Mouse (Mus musculus): ENCODE data around the gene Ifitm5. TPM values are rescaled to one million over a fixed set of nuclear protein-coding genes. Genes with fewer than 3 reads are reported as not detected.
A peak's percentile ranks its signal among the peaks of the same experiment; 100 is the strongest.

Ifitm5 gene
- total and polyA plus RNA-seq, 3 experiments = 0.31 to 1.1 TPM; not detected in 1

DNA sequence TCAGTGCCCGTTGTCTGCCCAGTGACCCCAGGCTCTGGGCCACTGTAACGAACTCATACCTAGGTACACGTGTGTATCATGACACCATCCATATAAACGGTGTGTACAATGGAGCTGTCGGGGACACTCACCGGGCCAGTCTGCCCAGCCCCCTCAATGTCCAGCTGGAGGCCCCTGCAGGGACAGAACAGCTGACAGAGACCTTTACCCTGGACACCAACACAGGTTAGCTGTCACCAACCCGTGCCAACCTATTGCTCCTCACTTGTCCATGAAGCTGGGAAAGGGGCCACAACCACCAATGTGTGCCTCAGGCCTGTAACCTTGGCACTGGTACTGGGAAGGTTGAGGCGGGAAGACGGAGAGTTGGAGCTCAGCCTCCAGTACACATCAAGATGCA is 7.8 kb downstream of the Ifitm5 start:
- H3K36me3 ChIP-seq (ENCODE audit: control insufficient read depth in 1 of 2, insufficient read depth in 2 of 2, low read length in 2 of 2) = peaks cover 0 to 17% of the 10 kb centered on the region in 2 experiments; a peak in 2 of 4 replicates
- peaks cover 8 to 23% of the 10 kb centered on the region in 2 experiments for H3K4me1 ChIP-seq (ENCODE audit: control insufficient read depth in 1 of 2, insufficient read depth in 2 of 2, low read length in 2 of 2)
- H3K9me3 ChIP-seq (replicated peaks; ENCODE audit: insufficient read depth, low read length) = no peaks in the 10 kb centered on the region
- TF ChIP-seq CHD2 (IDR thresholded peaks at IDR 0.05; ENCODE audit: low read length) (no peak), ETS1 (IDR thresholded peaks at IDR 0.05; ENCODE audit: low read depth, low read length) (no peak), SIN3A (IDR thresholded peaks at IDR 0.05; ENCODE audit: low read length) (no peak), SMC3 (IDR thresholded peaks at IDR 0.05; ENCODE audit: low read depth, low read length) (no peak), POLR2AphosphoS5 (IDR thresholded peaks at IDR 0.05; ENCODE audit: borderline replicate concordance, low read depth, low read length) (no peak), CTCF (IDR thresholded peaks at IDR 0.05 in 2 of 3, conservative IDR thresholded peaks at IDR 0.05 in 1 of 3; ENCODE audit: control insufficient read depth in 1 of 3, insufficient read depth in 1 of 3, low read depth in 2 of 3, low read length in 3 of 3, poor library complexity in 1 of 3, severe bottlenecking in 1 of 3) (no peak), USF1 (IDR thresholded peaks at IDR 0.05; ENCODE audit: low read depth, low read length) (no peak)
- H3K79me2 ChIP-seq (ENCODE audit: control insufficient read depth, insufficient read depth, low read length, poor library complexity) = peaks cover 1% of the 10 kb centered on the region; the same call in 1 of the 2 replicates
- DNase-seq (ENCODE audit: low read depth, low spot score) = no peak
- peak overlapping the region; percentile 70 to 75 for H3K4me3 ChIP-seq (ENCODE audit: control insufficient read depth in 1 of 2, insufficient read depth in 1 of 2, low read depth in 2 of 2, low read length in 2 of 2)
- H3K27me3 ChIP-seq (ENCODE audit: control insufficient read depth in 1 of 2, insufficient read depth in 2 of 2, low read length in 2 of 2) = no peaks in the 10 kb centered on the region; a peak in 1 of 4 replicates
- H3K9ac ChIP-seq (ENCODE audit: control insufficient read depth, low read depth, low read length, poor library complexity, severe bottlenecking) = peak overlapping the region; percentile 91
- peak overlapping the region; percentile 80 for H3K27ac ChIP-seq (ENCODE audit: control insufficient read depth, low read depth, low read length)

GRCm38 (mm10) chr7:140941222-140942051 is 8.7 kb downstream of the Ifitm5 start, which contains the start of gene Pgghg:
TSS of gene Pgghg (plus strand) at chr7:140941391.
- Histone ChIP-seq H3K79me2 (ENCODE audit: control insufficient read depth, insufficient read depth, low read length, poor library complexity) (peaks cover 1% of the 10 kb centered on the region; the same call in 1 of the 2 replicates), H3K27ac (ENCODE audit: control insufficient read depth, low read depth, low read length) (peak within 1 kb of the TSS; percentile 94), H3K9ac (ENCODE audit: control insufficient read depth, low read depth, low read length, poor library complexity, severe bottlenecking) (peak within 1 kb of the TSS; percentile 91), H3K9me3 (replicated peaks; ENCODE audit: insufficient read depth, low read length) (no peaks in the 10 kb centered on the region), H3K4me3 (ENCODE audit: control insufficient read depth in 1 of 2, insufficient read depth in 1 of 2, low read depth in 2 of 2, low read length in 2 of 2) (peak within 1 kb of the TSS; percentile 70 to 75), H3K27me3 (ENCODE audit: control insufficient read depth in 1 of 2, insufficient read depth in 2 of 2, low read length in 2 of 2) (peaks cover 3 to 6% of the 10 kb centered on the region in 2 experiments), H3K4me1 (ENCODE audit: control insufficient read depth in 1 of 2, insufficient read depth in 2 of 2, low read length in 2 of 2) (peaks cover 8 to 14% of the 10 kb centered on the region in 2 experiments), H3K36me3 (ENCODE audit: control insufficient read depth in 1 of 2, insufficient read depth in 2 of 2, low read length in 2 of 2) (peaks cover 0 to 10% of the 10 kb centered on the region in 2 experiments; a peak in 2 of 4 replicates)
- DNase-seq (ENCODE audit: low read depth, low spot score) = peak; percentile 95
- TF ChIP-seq USF1 (IDR thresholded peaks at IDR 0.05; ENCODE audit: low read depth, low read length) (no peak; the same call in 1 of the 2 replicates), CTCF (IDR thresholded peaks at IDR 0.05 in 2 of 3, conservative IDR thresholded peaks at IDR 0.05 in 1 of 3; ENCODE audit: control insufficient read depth in 1 of 3, insufficient read depth in 1 of 3, low read depth in 2 of 3, low read length in 3 of 3, poor library complexity in 1 of 3, severe bottlenecking in 1 of 3) (peak; percentile 69 to 74 (median 69)), POLR2AphosphoS5 (IDR thresholded peaks at IDR 0.05; ENCODE audit: borderline replicate concordance, low read depth, low read length) (no peak), ZNF384 (IDR thresholded peaks at IDR 0.05; ENCODE audit: low read depth, low read length) (no peak), POLR2AphosphoS2 (IDR thresholded peaks at IDR 0.05; ENCODE audit: low read length) (peak; percentile 61; the same call in 1 of the 2 replicates), ELF1 (IDR thresholded peaks at IDR 0.05; ENCODE audit: low read depth, low read length) (peak; percentile 51; the same call in 1 of the 2 replicates), MEF2A (IDR thresholded peaks at IDR 0.05; ENCODE audit: extremely low read depth, insufficient replicate concordance, low read depth, low read length, poor library complexity, severe bottlenecking) (no peak), MXI1 (IDR thresholded peaks at IDR 0.05; ENCODE audit: low read depth, low read length) (peak; percentile 95), ZKSCAN1 (IDR thresholded peaks at IDR 0.05; ENCODE audit: low read depth, low read length) (no peak), TAL1 (IDR thresholded peaks at IDR 0.05; ENCODE audit: low read length) (no peak), NELFE (IDR thresholded peaks at IDR 0.05; ENCODE audit: low read depth, low read length) (peak; percentile 87), ETS1 (IDR thresholded peaks at IDR 0.05; ENCODE audit: low read depth, low read length) (0 out of 2 replicates have a peak, but pooled peaks have one; percentile 6), POLR2A (IDR thresholded peaks at IDR 0.05; ENCODE audit: control insufficient read depth in 1 of 2, insufficient read depth in 1 of 2, low read depth in 1 of 2, low read length in 2 of 2, poor library complexity in 1 of 2) (peak; percentile 78 to 96; a peak in 3 of 4 replicates), TCF12 (IDR thresholded peaks at IDR 0.05; ENCODE audit: low read depth, low read length) (peak; percentile 42; the same call in 1 of the 2 replicates), RAD21 (IDR thresholded peaks at IDR 0.05; ENCODE audit: low read depth, low read length) (peak; percentile 14; the same call in 1 of the 2 replicates), UBTF (IDR thresholded peaks at IDR 0.05; ENCODE audit: borderline replicate concordance, insufficient read depth, low read depth, low read length) (no peak), CHD1 (IDR thresholded peaks at IDR 0.05; ENCODE audit: low read depth, low read length) (no peak), MAZ (IDR thresholded peaks at IDR 0.05; ENCODE audit: low read depth, low read length) (peak; percentile 78), MAFK (IDR thresholded peaks at IDR 0.05; ENCODE audit: borderline replicate concordance, low read depth, low read length) (no peak), EP300 (IDR thresholded peaks at IDR 0.05; ENCODE audit: low read depth in 1 of 2, low read length in 2 of 2) (peak in 1 of 2 experiments; percentile 4; a peak in 2 of 4 replicates), KAT2A (conservative IDR thresholded peaks at IDR 0.05; ENCODE audit: low read depth, low read length) (no peak), HCFC1 (IDR thresholded peaks at IDR 0.05; ENCODE audit: low read depth, low read length) (peak; percentile 69), JUND (IDR thresholded peaks at IDR 0.05; ENCODE audit: low read depth, low read length) (no peak), NRF1 (IDR thresholded peaks at IDR 0.05; ENCODE audit: insufficient read depth, low read depth, low read length, poor library complexity, severe bottlenecking) (no peak)
